In the genomic region with DNA sequence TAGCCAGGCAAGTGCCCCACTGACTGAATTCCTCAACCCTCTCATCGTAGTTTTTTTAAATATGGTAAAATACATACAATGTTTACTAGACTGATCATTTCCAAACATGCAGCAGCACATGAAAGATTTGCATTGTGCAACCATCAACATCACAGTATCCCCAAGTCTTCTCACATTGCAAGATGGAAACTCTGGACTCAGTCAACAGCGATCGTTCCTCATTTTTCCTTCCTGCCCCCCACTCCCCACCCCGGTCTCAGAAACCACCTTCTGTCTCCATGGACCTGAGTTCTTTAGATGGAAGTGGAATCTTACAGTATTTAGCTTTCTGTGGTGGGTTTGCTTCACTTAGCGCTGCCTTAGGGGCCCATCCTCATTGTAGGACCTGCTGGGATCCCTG, we compare ENCODE assay signal across 21 mouse cellular contexts. TPM values are rescaled to one million over a fixed set of nuclear protein-coding genes. Genes with fewer than 3 reads are reported as not detected.
DNase-seq lines count a peak whose midpoint lies in the region; ATAC-seq and TF ChIP-seq lines count a peak whose summit lies in the region.
"Had no signal": no experiment of that assay in that cellular context is flagged by ENCODE, and none has a peak within 500 bp of the region (broad histone marks: within the 10 kb centered on the region; RNA-seq: fewer than 3 reads in every experiment).

No protein-coding gene starts in this region.

- no peak for DNase-seq in lung, adult 18-20 months
- DNase-seq in thymus, adult 18-20 months, result no peak
- no peak for DNase-seq in frontal cortex, postnatal 36 days (ENCODE audit: low spot score in 2 of 2)
- DNase-seq in adrenal gland, adult (ENCODE audit: inconsistent age in 2 of 2, low spot score in 1 of 2), result no peak
- DNase-seq: adrenal gland, adult 8-10 months; adrenal gland, postnatal 36 days; cerebellum, adult 11-12 months; cerebellum, adult 9-10 months; cerebellum, postnatal 25 days; forebrain, postnatal 0 days; gastrocnemius, adult 2 months; gastrocnemius, postnatal 25 days; heart, adult 18-20 months had no signal

- no peak overlapping the region for H3K4me3 ChIP-seq in lung, embryonic 15.5 days
- H3K4me3 ChIP-seq in bone marrow macrophage, adult 2 months (ENCODE audit: insufficient read depth, low read length), result peak overlapping the region; percentile 48
- H3K4me3 ChIP-seq: embryonic facial prominence, embryonic 13.5 days; forebrain, embryonic 13.5 days; gastrocnemius, adult 2 months; heart, embryonic 12.5 days; hindbrain, embryonic 10.5 days had no signal

- H3K36me3 ChIP-seq in lung, embryonic 15.5 days, result no peaks in the 10 kb centered on the region
- H3K36me3 ChIP-seq: embryonic facial prominence, embryonic 13.5 days; heart, embryonic 12.5 days; hindbrain, embryonic 10.5 days had no signal

- H3K9ac ChIP-seq in lung, embryonic 15.5 days, result no peak overlapping the region
- H3K9ac ChIP-seq: embryonic facial prominence, embryonic 13.5 days; forebrain, embryonic 13.5 days; forebrain, postnatal 0 days; heart, embryonic 12.5 days; hindbrain, embryonic 14.5 days had no signal

- no peak overlapping the region for H3K27ac ChIP-seq in lung, embryonic 15.5 days
- peak overlapping the region; percentile 93 for H3K27ac ChIP-seq in bone marrow macrophage, adult 2 months (ENCODE audit: insufficient read depth, low read depth, low read length)
- H3K27ac ChIP-seq: embryonic facial prominence, embryonic 13.5 days; forebrain, embryonic 13.5 days; gastrocnemius, adult 2 months; hindbrain, embryonic 10.5 days; hindbrain, embryonic 14.5 days had no signal

- no peaks in the 10 kb centered on the region for H3K4me1 ChIP-seq in lung, embryonic 15.5 days
- H3K4me1 ChIP-seq in bone marrow macrophage, adult 2 months (ENCODE audit: control insufficient read depth, insufficient read depth, low read length), result peaks cover 65% of the 10 kb centered on the region
- H3K4me1 ChIP-seq: embryonic facial prominence, embryonic 13.5 days; forebrain, embryonic 13.5 days; heart, embryonic 12.5 days; hindbrain, embryonic 10.5 days had no signal

- H3K9me3 ChIP-seq in lung, embryonic 15.5 days, result no peaks in the 10 kb centered on the region
- H3K9me3 ChIP-seq: embryonic facial prominence, embryonic 13.5 days; forebrain, embryonic 13.5 days; heart, embryonic 12.5 days; hindbrain, embryonic 10.5 days had no signal

- 69% methylated on average over 5 of the region's 5 CpGs for WGBS in lung, embryonic 15.5 days

- no peak for TF ChIP-seq POLR2A in bone marrow macrophage, adult 2 months (IDR thresholded peaks at IDR 0.05; ENCODE audit: borderline replicate concordance, low read depth, low read length)

- H3K27me3 ChIP-seq in lung, embryonic 15.5 days, result no peaks in the 10 kb centered on the region
- H3K27me3 ChIP-seq: embryonic facial prominence, embryonic 13.5 days; forebrain, embryonic 13.5 days; heart, embryonic 12.5 days had no signal

- ATAC-seq in lung, embryonic 15.5 days (ENCODE audit: borderline replicate concordance, extremely low read depth, low FRiP score, low TSS enrichment), result peak; percentile 14; the same call in 1 of the 2 replicates
- ATAC-seq in megakaryocyte, adult 5-6 weeks (ENCODE audit: poor library complexity, severe bottlenecking), result peak; percentile 47
- ATAC-seq: forebrain, embryonic 13.5 days; forebrain, postnatal 0 days had no signal

- no peak overlapping the region for H3K4me2 ChIP-seq in lung, embryonic 15.5 days
- H3K4me2 ChIP-seq: embryonic facial prominence, embryonic 13.5 days; forebrain, embryonic 13.5 days; heart, embryonic 12.5 days; hindbrain, embryonic 14.5 days had no signal

- TF ChIP-seq CTCF in bone marrow macrophage, adult 2 months (IDR thresholded peaks at IDR 0.05; ENCODE audit: low read depth, low read length), result no peak

RNA-seq across cellular contexts. Expression of gene Cd86, which starts 34.3 kb away (rescaled TPM):
- 2.0 and 2.6 TPM in 2 replicates for polyA plus RNA-seq in lung, embryonic 15.5 days (2015; fragmentation: Nextera tagmentation; extraction: Ambion mirVana)
- 29.1 and 31.7 TPM in 2 replicates for polyA plus RNA-seq in bone marrow macrophage, adult 2 months (2012; ENCODE audit: insufficient read depth, insufficient read length, missing spikeins)
- 31.9 and 32.8 TPM in 2 replicates for total RNA-seq in megakaryocyte, adult 5-6 weeks (2015)
- total RNA-seq in megakaryocyte, adult 5-6 weeks (2017), result 28.1 and 39.5 TPM in 2 replicates
